Mouse (Mus musculus) megakaryocyte, embryonic 14.5 days (primary cell): ENCODE results near the gene Kdm8.

Source experiments
- FLI1 ChIP-seq: IDR thresholded peaks from 2 replicates; pipeline ENCODE4 v1.6.1; 2012; ENCODE audit warnings: low read length, inconsistent platforms, mixed read lengths
- GATA1 ChIP-seq: IDR thresholded peaks from 3 replicates; pipeline ENCODE4 v1.6.1; 2012; ENCODE audit warnings: mixed read lengths, low read length, inconsistent platforms, borderline replicate concordance

DNA sequence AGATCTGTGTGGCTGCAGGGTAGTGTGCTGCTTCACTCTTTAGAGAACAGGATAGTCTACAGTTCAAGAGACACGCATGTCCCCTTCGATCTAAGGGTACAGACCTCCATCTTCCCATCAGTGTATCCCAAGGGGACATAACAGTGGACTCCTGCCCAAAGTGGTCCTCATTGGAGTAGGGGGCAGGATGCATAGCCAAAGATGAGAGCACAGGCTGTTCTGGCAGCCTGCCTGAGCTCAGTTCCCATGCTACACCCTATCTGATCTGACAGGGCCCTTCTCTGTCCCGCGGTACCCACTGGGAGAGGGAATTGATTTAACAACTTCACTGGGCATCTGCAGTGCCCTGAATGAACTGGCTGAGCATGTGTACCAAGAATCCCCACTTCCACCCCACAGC is 9.2 kb downstream of the Kdm8 start:
- TF ChIP-seq FLI1 = no peak
- no peak for TF ChIP-seq GATA1
